Mouse (Mus musculus) embryo, embryonic 9.5 days (tissue): ENCODE data around the gene Ttc39d.

Source experiments
- DNase-seq: peaks from one replicate; pipeline ENCODE4 v3.0.0-alpha.2; 2017; ENCODE audit errors: extremely low spot score

Gene Ttc39d

GRCm38 (mm10) chr17:80267065-80267464 is 59.8 kb downstream of the Ttc39d start:
- DNase-seq: no peak
